Mouse (Mus musculus): ENCODE measurements around the gene Exoc2. TPM values are rescaled to one million over a fixed set of nuclear protein-coding genes. Genes with fewer than 3 reads are reported as not detected.
A peak's percentile ranks its signal among the peaks of the same experiment; 100 is the strongest.

Gene Exoc2
- polyA plus RNA-seq, 1 experiment = 10.8 TPM

GRCm38 (mm10) chr13:30795960-30796359, 177.9 kb downstream of the Exoc2 start:
- H3ac ChIP-seq (ENCODE audit: control insufficient read depth, insufficient read length, low read depth) = no peak overlapping the region
- no peaks in the 10 kb centered on the region for H3K79me2 ChIP-seq (ENCODE audit: control insufficient read depth, insufficient read depth)
- H3K27me3 ChIP-seq (ENCODE audit: control insufficient read depth, insufficient read depth, insufficient read length) = no peaks in the 10 kb centered on the region
- TF ChIP-seq CEBPB (IDR thresholded peaks at IDR 0.05; ENCODE audit: low read depth) (no peak), MYOG (IDR thresholded peaks at IDR 0.05; ENCODE audit: control insufficient read depth, extremely low read depth, insufficient read length) (no peak), FOSL1 (IDR thresholded peaks at IDR 0.05; ENCODE audit: insufficient read depth, low read length, poor library complexity, severe bottlenecking) (no peak), USF1 (IDR thresholded peaks at IDR 0.05; ENCODE audit: low read depth) (no peak), MAX (IDR thresholded peaks at IDR 0.05) (no peak), CTCF (IDR thresholded peaks at IDR 0.05; ENCODE audit: control insufficient read depth, insufficient read depth, insufficient read length) (no peak), MYOD1 (IDR thresholded peaks at IDR 0.05; ENCODE audit: control insufficient read depth, insufficient read length, low read depth) (no peak)
- no peaks in the 10 kb centered on the region for H3K36me3 ChIP-seq (ENCODE audit: control insufficient read depth, insufficient read depth)
- no peak overlapping the region for H3K4me3 ChIP-seq (ENCODE audit: insufficient read depth, poor library complexity, severe bottlenecking)
- no peaks in the 10 kb centered on the region for H3K79me3 ChIP-seq (ENCODE audit: low read depth)

- H3K79me2 ChIP-seq (ENCODE audit: control insufficient read depth, insufficient read depth) = no peaks in the 10 kb centered on the region
- no peak overlapping the region for H3ac ChIP-seq (ENCODE audit: control insufficient read depth, insufficient read length, low read depth)
- H3K27me3 ChIP-seq (ENCODE audit: control insufficient read depth, insufficient read depth, insufficient read length) = no peaks in the 10 kb centered on the region
- TF ChIP-seq MAX (IDR thresholded peaks at IDR 0.05) = no peak
- peak; percentile 34 for TF ChIP-seq MYOD1 (IDR thresholded peaks at IDR 0.05; ENCODE audit: control insufficient read depth, insufficient read length, low read depth)
- H3K4me3 ChIP-seq (ENCODE audit: insufficient read depth, poor library complexity, severe bottlenecking) = no peak overlapping the region
- H3K79me3 ChIP-seq (ENCODE audit: low read depth) = no peaks in the 10 kb centered on the region
- no peaks in the 10 kb centered on the region for H3K36me3 ChIP-seq (ENCODE audit: control insufficient read depth, insufficient read depth)
These were observed 180.3 kb downstream of the Exoc2 start for GRCm38 (mm10) chr13:30793616-30794015.

- H3K27me3 ChIP-seq (ENCODE audit: control insufficient read depth, insufficient read depth, insufficient read length) = no peaks in the 10 kb centered on the region
- no peak overlapping the region for H3K4me3 ChIP-seq (ENCODE audit: insufficient read depth, poor library complexity, severe bottlenecking)
- no peak overlapping the region for H3ac ChIP-seq (ENCODE audit: control insufficient read depth, insufficient read length, low read depth)
- H3K36me3 ChIP-seq (ENCODE audit: control insufficient read depth, insufficient read depth) = no peaks in the 10 kb centered on the region
- no peaks in the 10 kb centered on the region for H3K79me3 ChIP-seq (ENCODE audit: low read depth)
- H3K79me2 ChIP-seq (ENCODE audit: control insufficient read depth, insufficient read depth) = no peaks in the 10 kb centered on the region
- no peak for TF ChIP-seq CTCF (IDR thresholded peaks at IDR 0.05; ENCODE audit: control insufficient read depth, insufficient read depth, insufficient read length)
- no peak for TF ChIP-seq MAX (IDR thresholded peaks at IDR 0.05)
- no peak for TF ChIP-seq MYOG (IDR thresholded peaks at IDR 0.05; ENCODE audit: control insufficient read depth, extremely low read depth, insufficient read length)
- TF ChIP-seq MYOD1 (IDR thresholded peaks at IDR 0.05; ENCODE audit: control insufficient read depth, insufficient read length, low read depth) = no peak
- no peak for TF ChIP-seq CEBPB (IDR thresholded peaks at IDR 0.05; ENCODE audit: low read depth)
- no peak for TF ChIP-seq USF1 (IDR thresholded peaks at IDR 0.05; ENCODE audit: low read depth)
- no peak for TF ChIP-seq FOSL1 (IDR thresholded peaks at IDR 0.05; ENCODE audit: insufficient read depth, low read length, poor library complexity, severe bottlenecking)
These were observed 180.7 kb downstream of the Exoc2 start for GRCm38 (mm10) chr13:30793196-30793595.

- H3ac ChIP-seq (ENCODE audit: control insufficient read depth, insufficient read length, low read depth) = no peak overlapping the region
- no peak overlapping the region for H3K4me3 ChIP-seq (ENCODE audit: insufficient read depth, poor library complexity, severe bottlenecking)
- H3K27me3 ChIP-seq (ENCODE audit: control insufficient read depth, insufficient read depth, insufficient read length) = no peaks in the 10 kb centered on the region
- H3K79me3 ChIP-seq (ENCODE audit: low read depth) = no peaks in the 10 kb centered on the region
- no peaks in the 10 kb centered on the region for H3K79me2 ChIP-seq (ENCODE audit: control insufficient read depth, insufficient read depth)
- TF ChIP-seq MYOD1 (IDR thresholded peaks at IDR 0.05; ENCODE audit: control insufficient read depth, insufficient read length, low read depth) (no peak), USF1 (IDR thresholded peaks at IDR 0.05; ENCODE audit: low read depth) (no peak), MYOG (IDR thresholded peaks at IDR 0.05; ENCODE audit: control insufficient read depth, extremely low read depth, insufficient read length) (no peak), MAX (IDR thresholded peaks at IDR 0.05) (no peak), FOSL1 (IDR thresholded peaks at IDR 0.05; ENCODE audit: insufficient read depth, low read length, poor library complexity, severe bottlenecking) (no peak), CTCF (IDR thresholded peaks at IDR 0.05; ENCODE audit: control insufficient read depth, insufficient read depth, insufficient read length) (no peak), CEBPB (IDR thresholded peaks at IDR 0.05; ENCODE audit: low read depth) (no peak)
- no peaks in the 10 kb centered on the region for H3K36me3 ChIP-seq (ENCODE audit: control insufficient read depth, insufficient read depth)
These were observed 181.2 kb downstream of the Exoc2 start for GRCm38 (mm10) chr13:30792741-30793140.

DNA sequence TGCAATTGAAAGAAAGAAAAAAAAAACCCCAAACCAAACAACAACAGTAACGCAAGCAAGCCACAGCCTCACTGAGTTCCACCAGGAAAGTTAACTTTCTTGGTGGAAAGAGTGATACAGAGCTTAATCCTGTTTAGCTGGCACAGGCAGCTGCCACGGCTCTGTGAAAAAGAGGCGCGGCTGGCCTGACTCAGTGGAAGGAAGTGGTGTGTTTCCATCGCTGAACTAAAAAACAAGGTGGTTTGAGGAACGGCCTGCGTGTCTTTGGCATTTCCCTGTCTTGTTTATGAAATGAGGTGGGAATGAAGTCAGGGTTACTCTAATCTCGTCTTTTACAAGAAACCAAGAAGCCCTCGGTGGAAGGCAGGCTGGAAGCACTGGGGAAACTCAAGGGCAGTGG, 181.6 kb downstream of the Exoc2 start:
- H3ac ChIP-seq (ENCODE audit: control insufficient read depth, insufficient read length, low read depth) = no peak overlapping the region
- no peaks in the 10 kb centered on the region for H3K79me2 ChIP-seq (ENCODE audit: control insufficient read depth, insufficient read depth)
- H3K27me3 ChIP-seq (ENCODE audit: control insufficient read depth, insufficient read depth, insufficient read length) = no peaks in the 10 kb centered on the region
- H3K79me3 ChIP-seq (ENCODE audit: low read depth) = no peaks in the 10 kb centered on the region
- no peak for TF ChIP-seq USF1 (IDR thresholded peaks at IDR 0.05; ENCODE audit: low read depth)
- peak; percentile 40 for TF ChIP-seq MYOD1 (IDR thresholded peaks at IDR 0.05; ENCODE audit: control insufficient read depth, insufficient read length, low read depth)
- no peak for TF ChIP-seq CEBPB (IDR thresholded peaks at IDR 0.05; ENCODE audit: low read depth)
- H3K36me3 ChIP-seq (ENCODE audit: control insufficient read depth, insufficient read depth) = no peaks in the 10 kb centered on the region
- no peak overlapping the region for H3K4me3 ChIP-seq (ENCODE audit: insufficient read depth, poor library complexity, severe bottlenecking)

DNA sequence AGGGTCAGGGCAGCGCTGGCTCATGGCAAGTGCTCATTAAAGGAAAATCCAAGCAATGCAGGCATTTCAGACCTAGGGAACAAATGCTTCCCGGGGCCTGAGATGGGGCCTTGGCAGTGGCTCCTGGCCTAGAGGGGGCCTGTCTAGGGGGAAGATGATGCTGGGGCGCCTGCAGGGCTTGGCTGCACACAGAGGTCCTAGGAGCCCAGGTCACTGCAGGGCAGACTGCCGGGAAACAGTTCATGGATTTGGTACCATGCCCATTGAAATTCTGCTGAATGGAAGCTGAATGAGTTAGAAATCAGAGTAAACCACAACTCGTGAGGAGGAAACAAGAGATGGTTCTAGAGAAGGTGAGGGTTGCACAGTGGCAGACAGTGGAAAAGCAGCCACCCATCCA, 183.9 kb downstream of the Exoc2 start:
- H3K4me3 ChIP-seq (ENCODE audit: insufficient read depth, poor library complexity, severe bottlenecking) = no peak overlapping the region
- H3K79me3 ChIP-seq (ENCODE audit: low read depth) = no peaks in the 10 kb centered on the region
- no peaks in the 10 kb centered on the region for H3K27me3 ChIP-seq (ENCODE audit: control insufficient read depth, insufficient read depth, insufficient read length)
- H3K36me3 ChIP-seq (ENCODE audit: control insufficient read depth, insufficient read depth) = no peaks in the 10 kb centered on the region
- H3K79me2 ChIP-seq (ENCODE audit: control insufficient read depth, insufficient read depth) = no peaks in the 10 kb centered on the region
- TF ChIP-seq FOSL1 (IDR thresholded peaks at IDR 0.05; ENCODE audit: insufficient read depth, low read length, poor library complexity, severe bottlenecking) (no peak), MYOG (IDR thresholded peaks at IDR 0.05; ENCODE audit: control insufficient read depth, extremely low read depth, insufficient read length) (no peak), CTCF (IDR thresholded peaks at IDR 0.05; ENCODE audit: control insufficient read depth, insufficient read depth, insufficient read length) (no peak), CEBPB (IDR thresholded peaks at IDR 0.05; ENCODE audit: low read depth) (no peak), USF1 (IDR thresholded peaks at IDR 0.05; ENCODE audit: low read depth) (no peak), MAX (IDR thresholded peaks at IDR 0.05) (no peak)
- no peak overlapping the region for H3ac ChIP-seq (ENCODE audit: control insufficient read depth, insufficient read length, low read depth)

Data from C2C12 (cell line).